Mouse (Mus musculus): Measurements from ENCODE around the gene Mettl7a3.

- TF ChIP-seq EP300 (IDR thresholded peaks at IDR 0.05; ENCODE audit: low read depth) (no peak), CTCF (IDR thresholded peaks at IDR 0.05; ENCODE audit: low read depth) (no peak)
These were observed 45.4 kb downstream of the Mettl7a3 start for GRCm38 (mm10) chr15:100380104-100380503.

Measured in liver, embryonic 14.5 days (tissue).